Mouse (Mus musculus) C2C12 (cell line): ENCODE measurements around the gene Zfp558.

Source experiments
- CEBPB ChIP-seq: IDR thresholded peaks from one replicate; pipeline ENCODE4 v1.6.1; 2011; ENCODE audit warnings: low read depth, mild to moderate bottlenecking, control low read depth, moderate library complexity
- CTCF ChIP-seq: IDR thresholded peaks from one replicate; pipeline ENCODE4 v1.5.1; 2011; ENCODE audit not compliant: control insufficient read depth, insufficient read depth, insufficient read length
- MAX ChIP-seq: IDR thresholded peaks from one replicate; pipeline ENCODE4 v1.6.1; 2011; ENCODE audit warnings: mild to moderate bottlenecking, control low read depth
- MYOD1 ChIP-seq: IDR thresholded peaks from one replicate; pipeline ENCODE4 v1.6.1; 2011; ENCODE audit warnings: low read depth; ENCODE audit not compliant: control insufficient read depth, insufficient read length
- MYOG ChIP-seq: IDR thresholded peaks from one replicate; pipeline ENCODE4 v1.6.1; 2011; ENCODE audit not compliant: control insufficient read depth, insufficient read length; ENCODE audit errors: extremely low read depth
- USF1 ChIP-seq: IDR thresholded peaks from one replicate; pipeline ENCODE4 v1.6.1; 2011; ENCODE audit warnings: low read depth, mild to moderate bottlenecking, control low read depth, moderate library complexity

DNA sequence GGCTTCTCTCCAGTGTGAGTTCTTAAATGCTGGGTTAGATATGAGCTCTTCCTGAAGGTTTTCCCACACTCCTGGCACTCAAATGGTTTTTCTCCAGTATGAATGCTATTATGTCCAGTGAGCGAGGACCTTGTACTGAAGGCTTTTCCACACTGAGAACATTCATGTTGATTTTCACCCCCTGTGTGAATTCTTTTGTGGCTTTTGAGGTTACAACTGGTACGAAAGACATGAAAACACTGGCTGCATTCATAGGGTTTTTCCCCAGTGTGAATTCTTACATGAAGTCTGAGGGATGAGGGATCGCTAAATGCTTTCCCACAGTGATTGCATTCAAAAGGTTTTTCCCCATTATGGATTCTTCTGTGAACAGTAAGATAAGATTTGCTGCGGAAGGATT, 21.5 kb downstream of the Zfp558 start:
- no peak for TF ChIP-seq CTCF
- no peak for TF ChIP-seq CEBPB
- TF ChIP-seq MYOG, result no peak
- TF ChIP-seq MYOD1, result no peak
- TF ChIP-seq MAX, result no peak
- no peak for TF ChIP-seq USF1
